Mouse (Mus musculus) G1E (cell line): ENCODE data around the gene Tdrd9.

Experiments
- CTCF ChIP-seq: IDR thresholded peaks from 2 replicates; pipeline ENCODE4 v1.5.1; 2012; ENCODE audit warnings: low read depth, low read length, inconsistent platforms, mixed read lengths
- GATA1 ChIP-seq: IDR thresholded peaks from 2 replicates; pipeline ENCODE4 v1.6.1; 2012; ENCODE audit warnings: borderline replicate concordance, low read length, inconsistent platforms, mixed read lengths

DNA sequence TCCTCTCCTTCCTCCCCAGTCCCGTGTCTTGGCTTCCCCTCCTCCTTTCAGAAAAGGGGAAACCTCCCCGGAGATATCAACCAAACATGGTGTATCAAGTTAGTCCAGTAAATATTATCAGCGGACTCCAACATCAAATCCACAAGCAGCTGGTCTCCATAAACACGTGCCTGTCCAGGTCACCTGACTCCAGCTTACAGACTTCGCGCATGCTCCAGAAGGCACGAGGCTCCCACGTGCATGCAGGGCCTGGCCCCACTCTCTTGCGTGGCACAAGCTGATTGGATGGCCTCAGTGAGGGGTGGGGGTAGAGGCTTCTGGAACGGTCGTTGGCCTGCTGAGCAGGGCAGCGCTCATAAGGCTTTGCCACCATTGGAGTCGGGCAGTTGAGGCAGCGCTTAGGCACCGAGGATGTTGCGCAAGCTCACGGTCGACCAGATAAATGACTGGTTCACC lies at the start of gene Tdrd9:
- no peak for TF ChIP-seq CTCF
- no peak for TF ChIP-seq GATA1
